Mouse (Mus musculus): ENCODE results near the gene Msantd1.

GRCm38 (mm10) chr5:34889252-34889651 is 18.6 kb upstream of the Msantd1 start:
- TF ChIP-seq POLR2A (IDR thresholded peaks at IDR 0.05; ENCODE audit: insufficient read depth, low read depth, low read length) (no peak), CTCF (IDR thresholded peaks at IDR 0.05; ENCODE audit: insufficient read depth, low read depth, low read length) (no peak)

Measured in olfactory bulb, adult 2 months (tissue).